Mouse (Mus musculus) embryo, embryonic 10 days (tissue): ENCODE measurements around the gene Crls1.
A peak's percentile ranks its signal among the peaks of the same experiment; 100 is the strongest.

ENCODE experiments used
- DNase-seq: peaks from one replicate; pipeline ENCODE4 v3.0.0-alpha.2; 2015; ENCODE audit warnings: low spot score

Crls1 gene

GRCm38 (mm10) chr2:132846407-132847358, at the start of gene Crls1:
Gene Crls1 (plus strand): TSS chr2:132846666.
- DNase-seq, result peak; percentile 96

DNA sequence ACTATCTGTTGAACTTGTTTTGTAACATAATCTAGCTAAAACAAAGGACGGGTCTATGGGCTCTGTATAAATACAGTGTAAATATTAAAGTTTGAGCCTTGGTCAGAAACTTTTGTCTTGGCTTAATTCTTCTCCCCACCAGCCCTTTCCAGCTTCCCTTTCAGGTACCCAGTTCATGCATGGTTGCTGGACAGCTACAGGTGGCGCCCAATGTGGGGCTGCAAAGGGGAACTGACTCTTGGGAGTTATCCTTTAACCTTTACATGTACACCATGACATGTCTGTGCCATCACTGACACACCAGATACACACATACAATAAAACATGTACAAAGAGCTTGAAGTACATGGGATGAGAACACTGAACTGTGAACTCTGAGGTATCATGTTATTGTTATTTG, 43.5 kb upstream of the Crls1 start:
- no peak for DNase-seq

- peak; percentile 98 for DNase-seq
These were observed 30.7 kb upstream of the Crls1 start, which contains the start of the genes Trmt6 and Mcm8 for GRCm38 (mm10) chr2:132815608-132816314. Gene Trmt6 (minus strand): TSS chr2:132816055. Gene Mcm8 (plus strand): TSS chr2:132816141.

DNA sequence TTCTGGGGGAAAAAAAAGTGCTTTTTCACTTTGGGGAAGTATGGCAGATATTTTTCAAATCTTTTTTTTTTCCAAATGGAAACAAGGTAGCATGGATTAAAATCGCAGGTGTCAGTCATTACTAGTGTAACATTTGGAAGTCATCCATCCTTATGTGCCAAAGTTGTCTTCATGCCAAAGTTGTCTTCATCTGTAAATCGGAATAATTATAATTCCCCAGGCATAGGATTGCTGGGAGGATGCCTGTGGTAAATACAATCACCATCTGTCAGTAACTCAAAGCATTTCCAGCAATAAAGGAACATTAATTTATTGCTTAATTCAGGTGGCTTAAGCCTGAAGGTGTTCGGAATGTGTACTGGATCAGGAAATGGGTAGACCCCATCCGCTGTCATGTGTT, 5.4 kb upstream of the Crls1 start:
- DNase-seq, result no peak

DNA sequence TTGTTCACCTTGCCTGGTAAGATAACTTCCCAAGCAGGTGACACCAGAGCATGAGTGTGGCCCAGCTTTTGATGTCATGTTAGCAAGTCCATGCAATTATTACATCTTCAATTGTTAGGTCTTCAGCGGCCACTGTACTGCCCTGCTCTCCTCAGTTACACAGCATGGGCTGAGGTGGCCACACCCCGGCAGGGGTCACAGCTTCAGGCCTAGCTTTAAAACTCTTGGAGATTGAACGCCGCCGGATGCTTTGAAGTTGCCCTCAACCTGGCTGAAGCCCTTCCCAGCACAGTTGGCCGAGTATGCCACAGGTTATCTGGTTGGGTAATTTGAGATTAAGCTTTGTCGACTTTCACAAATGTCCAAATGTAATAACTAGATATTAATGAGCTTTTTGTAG, 1.1 kb downstream of the Crls1 start:
- peak; percentile 6 for DNase-seq

DNA sequence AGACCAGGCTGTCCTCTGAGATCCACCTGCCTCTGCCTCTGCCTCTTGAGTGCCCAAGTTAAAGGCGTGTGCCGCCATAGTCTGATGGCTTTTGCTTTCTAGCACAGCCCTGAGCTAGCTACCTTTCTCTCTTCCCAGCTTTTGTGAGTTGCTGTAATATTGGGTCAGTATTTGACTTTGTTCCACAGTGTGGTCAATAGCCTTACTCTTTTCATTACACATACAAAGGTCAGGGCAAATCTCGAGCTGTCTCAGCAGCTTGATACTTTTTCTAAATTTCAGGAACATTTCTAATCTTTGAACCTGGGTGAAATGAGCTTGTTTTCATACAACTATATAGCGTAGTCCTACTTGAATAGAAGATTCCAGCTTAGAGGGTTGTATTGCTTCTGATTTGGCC, 1.9 kb downstream of the Crls1 start:
- no peak for DNase-seq

DNA sequence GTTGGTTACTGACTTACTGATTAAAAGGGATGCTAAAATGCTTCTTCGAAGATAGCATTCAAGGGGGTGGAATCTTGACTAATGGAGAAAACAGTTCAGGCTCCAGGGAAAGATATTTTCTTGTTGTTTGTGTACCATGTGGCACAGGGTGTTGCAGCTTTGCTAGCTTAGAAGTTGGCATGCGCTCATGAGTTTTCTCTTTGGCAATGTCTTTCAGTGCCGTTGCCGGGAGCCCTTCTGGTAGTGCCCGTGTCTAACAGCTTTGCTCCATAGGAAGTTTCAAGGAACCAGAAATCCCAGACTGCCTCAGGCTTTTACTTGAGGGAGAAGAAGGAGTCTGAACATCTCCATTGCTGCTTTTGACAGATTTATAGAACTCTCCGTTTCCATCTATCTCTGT, 2.7 kb downstream of the Crls1 start:
- DNase-seq, result no peak

GRCm38 (mm10) chr2:132853051-132853450, 6.6 kb downstream of the Crls1 start:
- no peak for DNase-seq

DNA sequence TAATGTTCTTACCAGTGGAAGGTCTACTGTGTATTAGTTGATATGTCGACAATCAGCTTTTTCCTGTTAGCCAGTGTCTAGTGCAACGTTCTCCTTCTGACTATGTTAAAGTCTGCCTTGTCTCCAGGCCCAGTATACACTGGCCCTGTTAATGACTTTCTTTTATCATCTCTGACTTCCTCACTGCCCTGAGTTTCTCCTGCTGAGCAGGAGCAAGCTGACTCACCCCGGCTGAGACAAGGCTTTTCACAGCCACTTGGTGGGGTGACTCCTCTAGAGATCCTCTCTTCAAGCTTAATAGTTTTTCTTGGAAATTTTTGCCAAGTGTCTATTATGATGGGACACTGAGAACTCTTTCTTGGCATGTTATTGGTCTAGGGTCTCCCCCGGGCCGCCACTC, 9.9 kb downstream of the Crls1 start:
- no peak for DNase-seq

GRCm38 (mm10) chr2:132860435-132860834, 14.0 kb downstream of the Crls1 start:
- DNase-seq, result no peak

DNA sequence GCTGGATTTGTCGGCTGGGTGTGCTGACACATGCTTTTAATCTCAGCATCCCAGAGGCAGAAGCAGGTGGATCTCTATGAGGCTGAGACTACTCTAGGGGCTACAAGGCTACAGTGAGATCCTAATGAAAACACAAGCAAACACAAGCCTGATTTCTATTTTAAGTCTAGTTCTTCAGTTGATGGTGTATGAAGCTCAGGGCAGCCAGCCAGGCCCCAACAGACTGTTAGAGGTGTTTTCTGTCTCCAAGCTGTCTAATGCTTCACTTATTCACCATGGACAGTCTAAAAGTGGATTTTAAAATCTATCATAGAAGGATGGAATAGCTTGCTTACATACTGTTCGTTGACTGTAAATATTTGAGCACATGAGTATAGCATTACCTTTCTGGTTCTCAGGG, 15.0 kb downstream of the Crls1 start:
- DNase-seq, result no peak

GRCm38 (mm10) chr2:132863325-132863724, 16.9 kb downstream of the Crls1 start:
- DNase-seq, result no peak

- DNase-seq, result no peak
These were observed 21.1 kb downstream of the Crls1 start for GRCm38 (mm10) chr2:132867521-132867920.

- no peak for DNase-seq
These were observed 23.2 kb downstream of the Crls1 start for GRCm38 (mm10) chr2:132869682-132870081.

DNA sequence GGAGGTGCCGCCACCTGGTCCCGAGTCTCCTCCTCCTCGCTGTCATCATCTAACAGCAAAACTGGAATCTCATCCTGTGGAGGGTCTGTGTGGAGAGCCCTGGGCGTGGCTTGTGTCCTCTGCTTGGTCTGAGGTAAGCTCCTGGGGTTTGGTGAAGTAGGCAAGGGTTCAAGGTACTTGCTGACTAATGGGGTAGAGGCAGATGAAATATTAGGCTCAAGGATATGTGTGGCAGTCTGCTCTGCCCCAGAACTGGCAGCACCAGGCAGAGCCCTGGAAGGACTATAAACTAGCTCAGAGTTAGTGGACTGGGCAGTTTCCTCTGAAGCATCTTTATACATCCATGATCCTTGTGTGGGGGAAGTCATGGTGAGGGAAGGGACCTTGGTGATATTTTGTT, 23.8 kb downstream of the Crls1 start:
- no peak for DNase-seq

DNA sequence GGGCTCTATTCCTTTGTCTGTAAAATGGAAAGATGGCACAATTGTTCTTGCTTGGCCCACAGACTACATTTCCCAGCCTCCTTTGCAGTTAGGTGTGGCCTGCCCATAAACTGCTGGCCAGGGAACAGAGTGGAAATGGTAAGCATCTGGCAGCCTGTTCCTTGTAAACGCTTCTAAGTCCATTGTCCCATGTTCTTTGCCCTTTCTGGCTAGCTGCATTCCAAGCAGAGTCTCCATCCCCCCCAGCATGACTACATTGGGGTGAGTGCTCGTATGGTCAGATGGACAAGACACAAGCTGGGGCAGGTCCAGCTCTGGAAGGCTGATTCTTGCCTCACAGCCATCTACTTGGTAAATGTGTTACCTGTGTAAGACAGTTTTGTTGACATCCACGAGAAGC, 25.2 kb downstream of the Crls1 start:
- no peak for DNase-seq

DNA sequence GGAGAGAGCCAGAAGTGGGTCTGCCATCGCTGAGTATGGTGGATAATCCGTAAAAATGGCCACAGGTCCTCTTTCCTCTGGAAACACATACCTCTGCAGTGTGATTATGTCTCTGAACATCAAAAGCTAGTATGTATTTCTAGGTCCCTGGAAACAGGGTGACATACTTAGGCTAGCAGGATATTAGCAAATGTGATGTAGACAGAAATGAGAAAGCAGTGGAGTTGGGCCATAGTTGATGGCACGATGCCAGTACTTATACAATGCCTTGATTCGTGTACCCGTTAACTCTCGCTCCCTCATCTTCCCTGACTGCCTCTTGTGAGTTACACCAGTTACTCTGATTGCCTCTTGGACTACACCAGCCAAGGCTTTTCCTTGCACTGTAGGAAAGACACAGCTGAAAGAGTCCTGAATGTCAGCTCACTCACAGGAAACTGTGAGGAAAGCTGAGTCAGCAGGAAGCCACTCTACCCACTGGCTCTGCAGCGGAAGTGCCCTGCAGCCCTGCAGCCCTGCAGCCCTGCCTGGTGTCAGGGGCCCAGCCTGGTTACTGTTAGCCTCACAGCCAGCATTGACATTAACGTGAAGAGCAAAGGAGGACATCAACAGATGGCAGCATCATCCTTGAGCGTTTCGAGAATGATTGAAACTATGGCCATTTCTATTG, 27.3 kb downstream of the Crls1 start:
- DNase-seq, result no peak

GRCm38 (mm10) chr2:132876991-132877390, 30.5 kb downstream of the Crls1 start:
- no peak for DNase-seq

DNA sequence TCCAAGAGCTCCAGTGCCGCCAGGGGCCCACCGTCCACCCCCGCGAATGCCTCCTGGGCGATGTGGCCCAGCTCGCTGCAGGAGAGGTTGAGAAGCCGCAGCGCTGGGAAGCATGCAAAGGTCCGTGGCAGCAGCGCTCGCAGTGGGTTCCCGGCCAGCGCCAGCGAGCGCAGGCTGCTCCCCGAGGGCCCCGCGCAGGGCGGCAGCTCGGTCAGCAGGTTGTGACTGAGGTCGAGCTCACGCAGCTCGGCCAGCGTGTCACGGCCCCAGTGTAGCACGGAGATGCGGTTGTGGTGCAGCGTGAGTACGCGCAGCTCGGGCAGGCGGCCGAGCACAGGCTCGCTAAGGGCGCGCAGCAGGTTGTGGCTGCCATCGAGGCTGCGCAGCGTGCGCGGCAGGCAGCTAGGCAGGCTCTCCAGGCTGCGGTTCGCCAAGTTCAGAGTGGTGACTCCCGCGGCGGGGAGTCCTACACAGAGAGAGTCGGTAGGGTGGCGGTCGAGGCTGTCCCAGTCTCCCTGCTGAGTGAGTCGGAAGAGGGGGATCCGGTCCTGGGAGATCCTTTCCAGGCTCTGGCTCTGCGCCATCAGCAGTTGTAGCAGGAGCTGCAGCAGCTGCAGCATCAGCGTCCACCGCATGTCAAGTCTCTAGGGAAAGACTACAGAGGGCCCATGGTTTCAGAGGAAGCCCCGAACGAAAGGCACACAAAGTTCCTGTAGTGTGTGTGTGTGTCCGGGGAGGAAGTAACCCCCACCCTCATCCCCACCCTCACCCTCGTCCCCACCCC, 33.0 kb downstream of the Crls1 start:
- peak; percentile 59 for DNase-seq

GRCm38 (mm10) chr2:132880844-132881645, 34.6 kb downstream of the Crls1 start, which contains the start of gene Lrrn4:
Gene Lrrn4 (minus strand): TSS chr2:132880891.
- DNase-seq, result peak; percentile 50
